Mouse (Mus musculus) heart, embryonic 13.5 days (tissue): Measurements from ENCODE around the gene Inpp4b. TPM values are rescaled to one million over a fixed set of nuclear protein-coding genes. Genes with fewer than 3 reads are reported as not detected.
"Not testable (repeated sequence)": the region's sequence is repeated elsewhere in the genome, so short reads cannot be mapped to it uniquely, and the experiment has no call there.

ENCODE experiments used
- ATAC-seq: fragments of 200-750 bp; cut with Nextera tagmentation; 2 replicates; pipeline ENCODE4 v1.8.0; 2017; ENCODE audit warnings: moderate TSS enrichment; ENCODE audit not compliant: insufficient number of reproducible peaks, low FRiP score, low TSS enrichment; ENCODE audit errors: extremely low read depth
- H3K27ac ChIP-seq: fragments of 300-500 bp; sonication (generic); replicated peaks from 2 replicates; pipeline ENCODE4 v1.5.1; 2015; ENCODE audit warnings: moderate library complexity, mild to moderate bottlenecking, inconsistent platforms
- H3K27me3 ChIP-seq: fragments of 300-500 bp; sonication (generic); replicated peaks from 2 replicates; pipeline ENCODE4 v1.6.1; 2015; ENCODE audit warnings: mild to moderate bottlenecking, inconsistent platforms
- H3K36me3 ChIP-seq: fragments of 300-500 bp; sonication (generic); 2 replicates; pipeline ENCODE4 v1.6.1; 2015; ENCODE audit warnings: mild to moderate bottlenecking, inconsistent platforms
- H3K4me1 ChIP-seq: fragments of 300-500 bp; sonication (generic); 2 replicates; pipeline ENCODE4 v1.6.1; 2015; ENCODE audit warnings: inconsistent platforms
- H3K4me2 ChIP-seq: fragments of 300-500 bp; sonication (generic); 2 replicates; pipeline ENCODE4 v1.6.1; 2015; ENCODE audit warnings: inconsistent platforms, mild to moderate bottlenecking, moderate library complexity
- H3K4me3 ChIP-seq: fragments of 300-500 bp; sonication (generic); 2 replicates; pipeline ENCODE4 v1.5.1; 2015; ENCODE audit warnings: moderate library complexity, mild to moderate bottlenecking, inconsistent platforms
- H3K9ac ChIP-seq: fragments of 300-500 bp; sonication (generic); 2 replicates; pipeline ENCODE4 v1.6.1; 2015; ENCODE audit warnings: inconsistent platforms, mild to moderate bottlenecking, moderate library complexity
- H3K9me3 ChIP-seq: fragments of 300-500 bp; sonication (generic); 2 replicates; pipeline ENCODE4 v1.6.1; 2016; ENCODE audit warnings: inconsistent platforms
- WGBS: fragments of 180-500 bp; shearing (Covaris S2); methylation state at CpG from one replicate; pipeline ENCODE4 v1.1.7; 2015; ENCODE audit warnings: mixed read lengths; 5-methylcytosine and 5-hydroxymethylcytosine counted together
- polyA plus RNA-seq: library from polyadenylated mRNA; unstranded; fragments of >200 nt; fragmentation: Nextera tagmentation; extraction: Ambion mirVana; gene quantifications from 2 replicates; pipeline ENCODE4 v1.2.1, GENCODE M21; 2015

Inpp4b gene
- polyA plus RNA-seq, 1 experiment from 2014 or later, result 9.4 TPM

GRCm38 (mm10) chr8:81782781-81783180, 440.4 kb downstream of the Inpp4b start:
- H3K4me3 ChIP-seq, result no peak overlapping the region
- no peaks in the 10 kb centered on the region for H3K9me3 ChIP-seq
- H3K27me3 ChIP-seq, result no peaks in the 10 kb centered on the region
- H3K36me3 ChIP-seq, result no peaks in the 10 kb centered on the region
- no peak overlapping the region for H3K4me2 ChIP-seq
- peaks cover 16% of the 10 kb centered on the region for H3K4me1 ChIP-seq
- 76% methylated on average over 4 of the region's 4 CpGs for WGBS
- H3K9ac ChIP-seq, result no peak overlapping the region
- ATAC-seq, result no peak
- no peak overlapping the region for H3K27ac ChIP-seq

GRCm38 (mm10) chr8:81784775-81785174, 442.4 kb downstream of the Inpp4b start:
- 62% methylated on average over 3 of the region's 3 CpGs for WGBS
- no peak for ATAC-seq
- Histone ChIP-seq H3K27ac (peak overlapping the region; percentile 61), H3K36me3 (no peaks in the 10 kb centered on the region), H3K9me3 (no peaks in the 10 kb centered on the region), H3K9ac (no peak overlapping the region), H3K4me2 (no peak overlapping the region), H3K27me3 (no peaks in the 10 kb centered on the region), H3K4me1 (peaks cover 16% of the 10 kb centered on the region), H3K4me3 (no peak overlapping the region)

GRCm38 (mm10) chr8:81788498-81788897, 446.1 kb downstream of the Inpp4b start:
- H3K4me2 ChIP-seq, result no peak overlapping the region
- H3K9ac ChIP-seq, result no peak overlapping the region
- no peak overlapping the region for H3K4me3 ChIP-seq
- no peaks in the 10 kb centered on the region for H3K9me3 ChIP-seq
- no peak overlapping the region for H3K27ac ChIP-seq
- peaks cover 11% of the 10 kb centered on the region for H3K4me1 ChIP-seq
- 69% methylated on average over 2 of the region's 2 CpGs for WGBS
- H3K36me3 ChIP-seq, result no peaks in the 10 kb centered on the region
- H3K27me3 ChIP-seq, result no peaks in the 10 kb centered on the region
- no peak for ATAC-seq

GRCm38 (mm10) chr8:81792649-81793048, 450.3 kb downstream of the Inpp4b start:
- Histone ChIP-seq H3K4me3 (no peak overlapping the region), H3K9ac (no peak overlapping the region), H3K27ac (no peak overlapping the region), H3K36me3 (no peaks in the 10 kb centered on the region), H3K4me2 (no peak overlapping the region), H3K4me1 (no peaks in the 10 kb centered on the region), H3K27me3 (no peaks in the 10 kb centered on the region), H3K9me3 (no peaks in the 10 kb centered on the region)
- 71% methylated on average over 5 of the region's 5 CpGs for WGBS
- ATAC-seq, result no peak

GRCm38 (mm10) chr8:81798501-81798900, 456.1 kb downstream of the Inpp4b start:
- 64% methylated on average over 1 of the region's 1 CpGs for WGBS
- Histone ChIP-seq H3K4me2 (no peak overlapping the region), H3K9ac (no peak overlapping the region), H3K9me3 (no peaks in the 10 kb centered on the region), H3K4me1 (no peaks in the 10 kb centered on the region; the same call in 1 of the 2 replicates), H3K27ac (no peak overlapping the region), H3K36me3 (no peaks in the 10 kb centered on the region), H3K4me3 (no peak overlapping the region), H3K27me3 (no peaks in the 10 kb centered on the region)
- ATAC-seq, result no peak

GRCm38 (mm10) chr8:81800792-81801191, 458.4 kb downstream of the Inpp4b start:
- Histone ChIP-seq H3K9me3 (no peaks in the 10 kb centered on the region), H3K4me2 (no peak overlapping the region)
- ATAC-seq, result no peak

GRCm38 (mm10) chr8:81806797-81807196, 464.4 kb downstream of the Inpp4b start:
- Histone ChIP-seq H3K27me3 (no peaks in the 10 kb centered on the region), H3K4me3 (no peak overlapping the region), H3K9me3 (no peaks in the 10 kb centered on the region), H3K27ac (no peak overlapping the region), H3K36me3 (no peaks in the 10 kb centered on the region), H3K4me1 (peaks cover 5% of the 10 kb centered on the region; the same call in 1 of the 2 replicates), H3K9ac (no peak overlapping the region), H3K4me2 (no peak overlapping the region)
- ATAC-seq, result no peak

More at GRCm38 (mm10) chr8:81800792-81801191, 458.4 kb downstream of the Inpp4b start:
- Histone ChIP-seq H3K9ac (no peak overlapping the region), H3K4me1 (no peaks in the 10 kb centered on the region; the same call in 1 of the 2 replicates), H3K4me3 (no peak overlapping the region), H3K36me3 (no peaks in the 10 kb centered on the region), H3K27ac (no peak overlapping the region), H3K27me3 (no peaks in the 10 kb centered on the region)

GRCm38 (mm10) chr8:81807578-81807977, 465.2 kb downstream of the Inpp4b start:
- Histone ChIP-seq H3K4me2 (no peak overlapping the region), H3K9ac (no peak overlapping the region), H3K4me3 (no peak overlapping the region), H3K27ac (no peak overlapping the region), H3K36me3 (no peaks in the 10 kb centered on the region), H3K27me3 (no peaks in the 10 kb centered on the region), H3K4me1 (peaks cover 12% of the 10 kb centered on the region), H3K9me3 (no peaks in the 10 kb centered on the region)
- WGBS, result 43% methylated on average over 6 of the region's 6 CpGs
- ATAC-seq, result no peak

- no peak overlapping the region for H3K4me3 ChIP-seq
- H3K27me3 ChIP-seq, result no peaks in the 10 kb centered on the region
- H3K9me3 ChIP-seq, result no peaks in the 10 kb centered on the region
- H3K9ac ChIP-seq, result no peak overlapping the region
- no peak overlapping the region for H3K4me2 ChIP-seq
- no peak for ATAC-seq
- no peak overlapping the region for H3K27ac ChIP-seq
- H3K4me1 ChIP-seq, result peaks cover 12% of the 10 kb centered on the region
- no peaks in the 10 kb centered on the region for H3K36me3 ChIP-seq
- WGBS, result 52% methylated on average over 1 of the region's 1 CpGs
Observed at GRCm38 (mm10) chr8:81808406-81808805, 466.1 kb downstream of the Inpp4b start.

- not testable (repeated sequence) for H3K9ac ChIP-seq, H3K27me3 ChIP-seq, ATAC-seq, H3K27ac ChIP-seq, H3K4me3 ChIP-seq, H3K4me2 ChIP-seq, H3K9me3 ChIP-seq, H3K36me3 ChIP-seq
- H3K4me1 ChIP-seq, result peaks cover 12% of the 10 kb centered on the region
Observed at GRCm38 (mm10) chr8:81809414-81809813, 467.1 kb downstream of the Inpp4b start.

- Histone ChIP-seq H3K4me2 (no peak overlapping the region), H3K4me3 (no peak overlapping the region), H3K4me1 (peaks cover 12% of the 10 kb centered on the region), H3K27ac (no peak overlapping the region), H3K9ac (no peak overlapping the region), H3K27me3 (no peaks in the 10 kb centered on the region), H3K9me3 (no peaks in the 10 kb centered on the region), H3K36me3 (no peaks in the 10 kb centered on the region)
- ATAC-seq, result no peak
- 39% methylated on average over 3 of the region's 3 CpGs for WGBS
Observed at GRCm38 (mm10) chr8:81812051-81812751, 469.8 kb downstream of the Inpp4b start.

GRCm38 (mm10) chr8:81814742-81815141, 472.4 kb downstream of the Inpp4b start:
- Histone ChIP-seq H3K9me3 (no peaks in the 10 kb centered on the region), H3K36me3 (no peaks in the 10 kb centered on the region), H3K27ac (no peak overlapping the region), H3K4me3 (no peak overlapping the region), H3K27me3 (no peaks in the 10 kb centered on the region), H3K4me1 (peaks cover 8% of the 10 kb centered on the region; the same call in 1 of the 2 replicates), H3K9ac (no peak overlapping the region), H3K4me2 (no peak overlapping the region)
- ATAC-seq, result no peak
- 47% methylated on average over 3 of the region's 3 CpGs for WGBS
